Mouse (Mus musculus) heart, adult 2 months (tissue): ENCODE data around the gene Ttc4.

ENCODE experiments used
- CTCF ChIP-seq: fragments of 200-600 bp; IDR thresholded peaks from 2 replicates; pipeline ENCODE4 v1.8.1; 2022; ENCODE audit warnings: antibody characterized with exemption, mild to moderate bottlenecking, moderate library complexity
- EP300 ChIP-seq: fragments of 200-500 bp; IDR thresholded peaks from 2 replicates; pipeline ENCODE4 v1.6.1; 2011; ENCODE audit warnings: low read depth, low read length, control low read depth; ENCODE audit not compliant: insufficient read depth
- POLR2A ChIP-seq: fragments of 200-500 bp; IDR thresholded peaks from 2 replicates; pipeline ENCODE4 v1.6.1; 2011; ENCODE audit warnings: mild to moderate bottlenecking, low read depth, low read length, control low read depth; ENCODE audit not compliant: insufficient read depth

- TF ChIP-seq CTCF (no peak), EP300 (no peak), POLR2A (no peak)
Measured at GRCm38 (mm10) chr4:106618898-106619297, 59.8 kb downstream of the Ttc4 start.
